Mouse (Mus musculus): ENCODE measurements around the gene Rapgef5. TPM values are rescaled to one million over a fixed set of nuclear protein-coding genes. Genes with fewer than 3 reads are reported as not detected.

The Rapgef5 gene
- total and polyA plus RNA-seq, 3 experiments: 4.2 to 6.8 (median 4.8) TPM

DNA sequence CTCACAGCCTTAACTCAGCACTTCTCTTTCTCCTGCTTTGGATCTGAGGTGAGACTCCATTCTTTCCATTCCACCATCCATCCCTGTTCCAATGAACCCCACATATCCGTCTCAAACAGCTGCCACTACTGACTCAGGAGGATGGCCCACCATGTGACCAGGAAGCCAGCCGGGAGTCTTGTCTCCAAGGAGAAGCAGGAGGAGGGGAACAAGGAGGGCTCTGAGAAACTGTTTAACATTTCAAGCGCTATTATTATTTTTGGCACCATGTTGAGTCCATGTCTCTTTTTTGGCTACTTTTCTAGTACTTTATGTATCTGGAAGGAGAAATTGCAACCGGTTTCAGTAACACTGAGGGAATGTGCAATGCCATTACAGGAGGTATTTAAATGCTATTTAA, 15.1 kb upstream of the Rapgef5 start:
- in situ Hi-C loops (cut with MboI; ENCODE audit: low pct_ligation_motif_present, low pct_unique_long_range_greater_than_20kb, low sequenced_read_pairs): no loop called here
- no peak for TF ChIP-seq ELF1 (IDR thresholded peaks at IDR 0.05; ENCODE audit: low read depth, low read length)
- no peak for TF ChIP-seq ZKSCAN1 (IDR thresholded peaks at IDR 0.05; ENCODE audit: borderline replicate concordance, low read depth, low read length)
- no peak for TF ChIP-seq MAX (IDR thresholded peaks at IDR 0.05; ENCODE audit: low read length)
- TF ChIP-seq BHLHE40 (IDR thresholded peaks at IDR 0.05; ENCODE audit: low read depth, low read length): no peak
- no peak for TF ChIP-seq SIN3A (IDR thresholded peaks at IDR 0.05; ENCODE audit: low read length)
- no peak for TF ChIP-seq SMC3 (IDR thresholded peaks at IDR 0.05; ENCODE audit: low read depth, low read length)
- TF ChIP-seq CHD2 (IDR thresholded peaks at IDR 0.05; ENCODE audit: low read length): no peak
- no peak for TF ChIP-seq HCFC1 (IDR thresholded peaks at IDR 0.05; ENCODE audit: low read depth, low read length)
- H3K4me1 ChIP-seq (ENCODE audit: control insufficient read depth in 1 of 2, insufficient read depth in 2 of 2): no peaks in the 10 kb centered on the region
- H3K4me3 ChIP-seq (replicated peaks in 1 of 3; ENCODE audit: low read depth in 2 of 3, low read length in 2 of 3, poor library complexity in 1 of 3): no peak overlapping the region
- DNase-seq (ENCODE audit: extremely low read depth): no peak
- dilution Hi-C loops (cut with MboI; ENCODE audit: extremely low pct_ligation_motif_present, extremely low pct_unique_long_range_greater_than_20kb, low sequenced_read_pairs): no loop called here
- H3K9ac ChIP-seq (ENCODE audit: insufficient read depth, low read depth): no peak overlapping the region
- H3K27ac ChIP-seq (ENCODE audit: insufficient read depth, low read depth): no peak overlapping the region
- no peak overlapping the region for H3K4me2 ChIP-seq (ENCODE audit: insufficient read depth, low read depth, poor library complexity, severe bottlenecking)
- no peaks in the 10 kb centered on the region for H3K27me3 ChIP-seq (replicated peaks)
- no peaks in the 10 kb centered on the region for H3K36me3 ChIP-seq (replicated peaks in 1 of 2; ENCODE audit: control insufficient read depth in 1 of 2, insufficient read depth in 1 of 2, low read length in 1 of 2)
- no peaks in the 10 kb centered on the region for H3K79me2 ChIP-seq (replicated peaks; ENCODE audit: control insufficient read depth, extremely low read depth, insufficient read depth, poor library complexity, severe bottlenecking)
- no peaks in the 10 kb centered on the region for H3K9me3 ChIP-seq (replicated peaks; ENCODE audit: low read length)

- in situ Hi-C loops (cut with MboI; ENCODE audit: low pct_ligation_motif_present, low pct_unique_long_range_greater_than_20kb, low sequenced_read_pairs) (no loop called here), dilution Hi-C loops (cut with MboI; ENCODE audit: extremely low pct_ligation_motif_present, extremely low pct_unique_long_range_greater_than_20kb, low sequenced_read_pairs) (no loop called here)
- H3K27me3 ChIP-seq (replicated peaks): no peaks in the 10 kb centered on the region
- no peaks in the 10 kb centered on the region for H3K9me3 ChIP-seq (replicated peaks; ENCODE audit: low read length)
- no peaks in the 10 kb centered on the region for H3K36me3 ChIP-seq (replicated peaks in 1 of 2; ENCODE audit: control insufficient read depth in 1 of 2, insufficient read depth in 1 of 2, low read length in 1 of 2)
- no peak overlapping the region for H3K9ac ChIP-seq (ENCODE audit: insufficient read depth, low read depth)
- no peaks in the 10 kb centered on the region for H3K79me2 ChIP-seq (replicated peaks; ENCODE audit: control insufficient read depth, extremely low read depth, insufficient read depth, poor library complexity, severe bottlenecking)
- DNase-seq (ENCODE audit: extremely low read depth): no peak
- no peak for TF ChIP-seq SIN3A (IDR thresholded peaks at IDR 0.05; ENCODE audit: low read length)
- TF ChIP-seq ZKSCAN1 (IDR thresholded peaks at IDR 0.05; ENCODE audit: borderline replicate concordance, low read depth, low read length): no peak
- no peak for TF ChIP-seq TCF12 (IDR thresholded peaks at IDR 0.05; ENCODE audit: low read depth, low read length)
- no peak for TF ChIP-seq KAT2A (IDR thresholded peaks at IDR 0.05; ENCODE audit: insufficient replicate concordance, low read length)
- no peak for TF ChIP-seq BHLHE40 (IDR thresholded peaks at IDR 0.05; ENCODE audit: low read depth, low read length)
- TF ChIP-seq CHD2 (IDR thresholded peaks at IDR 0.05; ENCODE audit: low read length): no peak
- no peak for TF ChIP-seq GABPA (IDR thresholded peaks at IDR 0.05; ENCODE audit: insufficient replicate concordance, low read depth, low read length)
- TF ChIP-seq POLR2A (IDR thresholded peaks at IDR 0.05; ENCODE audit: low read depth, low read length): no peak
- TF ChIP-seq USF2 (conservative IDR thresholded peaks at IDR 0.05; ENCODE audit: low read depth, low read length): no peak
- H3K4me2 ChIP-seq (ENCODE audit: insufficient read depth, low read depth, poor library complexity, severe bottlenecking): no peak overlapping the region
- H3K4me3 ChIP-seq (replicated peaks in 1 of 3; ENCODE audit: low read depth in 2 of 3, low read length in 2 of 3, poor library complexity in 1 of 3): no peak overlapping the region
- H3K4me1 ChIP-seq (ENCODE audit: control insufficient read depth in 1 of 2, insufficient read depth in 2 of 2): no peaks in the 10 kb centered on the region
- no peak overlapping the region for H3K27ac ChIP-seq (ENCODE audit: insufficient read depth, low read depth)
Measured at GRCm38 (mm10) chr12:117502834-117503233, 13.4 kb upstream of the Rapgef5 start.

- Histone ChIP-seq H3K4me3 (replicated peaks in 1 of 3; ENCODE audit: low read depth in 2 of 3, low read length in 2 of 3, poor library complexity in 1 of 3) (no peak overlapping the region), H3K27ac (ENCODE audit: insufficient read depth, low read depth) (no peak overlapping the region), H3K9me3 (replicated peaks; ENCODE audit: low read length) (no peaks in the 10 kb centered on the region), H3K36me3 (replicated peaks in 1 of 2; ENCODE audit: control insufficient read depth in 1 of 2, insufficient read depth in 1 of 2, low read length in 1 of 2) (no peaks in the 10 kb centered on the region), H3K9ac (ENCODE audit: insufficient read depth, low read depth) (no peak overlapping the region), H3K79me2 (replicated peaks; ENCODE audit: control insufficient read depth, extremely low read depth, insufficient read depth, poor library complexity, severe bottlenecking) (no peaks in the 10 kb centered on the region), H3K4me1 (ENCODE audit: control insufficient read depth in 1 of 2, insufficient read depth in 2 of 2) (no peaks in the 10 kb centered on the region), H3K27me3 (replicated peaks) (no peaks in the 10 kb centered on the region), H3K4me2 (ENCODE audit: insufficient read depth, low read depth, poor library complexity, severe bottlenecking) (no peak overlapping the region)
- no peak for DNase-seq (ENCODE audit: extremely low read depth)
- in situ Hi-C loops (cut with MboI; ENCODE audit: low pct_ligation_motif_present, low pct_unique_long_range_greater_than_20kb, low sequenced_read_pairs): no loop called here
- no peak for TF ChIP-seq JUN (IDR thresholded peaks at IDR 0.05; ENCODE audit: insufficient read depth, low read depth, low read length)
- no peak for TF ChIP-seq NELFE (IDR thresholded peaks at IDR 0.05; ENCODE audit: low read depth, low read length)
- TF ChIP-seq MEF2A (IDR thresholded peaks at IDR 0.05; ENCODE audit: borderline replicate concordance, low read depth, low read length): no peak
- TF ChIP-seq GABPA (IDR thresholded peaks at IDR 0.05; ENCODE audit: insufficient replicate concordance, low read depth, low read length): no peak
- TF ChIP-seq ETS1 (conservative IDR thresholded peaks at IDR 0.05; ENCODE audit: low read depth, low read length): no peak
- TF ChIP-seq NRF1 (IDR thresholded peaks at IDR 0.05; ENCODE audit: low read depth, low read length): no peak
- no peak for TF ChIP-seq RCOR1 (conservative IDR thresholded peaks at IDR 0.05; ENCODE audit: low read depth, low read length)
- no peak for TF ChIP-seq MXI1 (IDR thresholded peaks at IDR 0.05; ENCODE audit: low read depth, low read length)
- TF ChIP-seq RAD21 (IDR thresholded peaks at IDR 0.05; ENCODE audit: low read depth, low read length): no peak
- TF ChIP-seq MAX (IDR thresholded peaks at IDR 0.05; ENCODE audit: low read length): no peak
- no peak for TF ChIP-seq TCF12 (IDR thresholded peaks at IDR 0.05; ENCODE audit: low read depth, low read length)
- dilution Hi-C loops (cut with MboI; ENCODE audit: extremely low pct_ligation_motif_present, extremely low pct_unique_long_range_greater_than_20kb, low sequenced_read_pairs): no loop called here
Measured at GRCm38 (mm10) chr12:117505163-117505562, 11.1 kb upstream of the Rapgef5 start.

Measured in CH12.LX (cell line).